Mouse (Mus musculus): ENCODE measurements around the gene Dynll2.
"Not testable (repeated sequence)": the region's sequence is repeated elsewhere in the genome, so short reads cannot be mapped to it uniquely, and the experiment has no call there.

Dynll2 gene

GRCm38 (mm10) chr11:87987861-87988260, 528 bp upstream of the Dynll2 start:
- no peak for DNase-seq (ENCODE audit: low read depth)

GRCm38 (mm10) chr11:87986141-87986741, 1.1 kb downstream of the Dynll2 start:
- no peak for DNase-seq (ENCODE audit: low read depth)

- no peak for DNase-seq (ENCODE audit: low read depth)
Observed at GRCm38 (mm10) chr11:87985643-87986042, 1.7 kb downstream of the Dynll2 start.

GRCm38 (mm10) chr11:87984571-87984970, 2.8 kb downstream of the Dynll2 start:
- DNase-seq (ENCODE audit: low read depth) = no peak

- no peak for DNase-seq (ENCODE audit: low read depth)
Observed at GRCm38 (mm10) chr11:87978905-87979304, 8.4 kb downstream of the Dynll2 start.

GRCm38 (mm10) chr11:87977021-87977420, 10.3 kb downstream of the Dynll2 start:
- DNase-seq (ENCODE audit: low read depth) = not testable (repeated sequence)

GRCm38 (mm10) chr11:87974477-87975181, 12.7 kb downstream of the Dynll2 start:
- DNase-seq (ENCODE audit: low read depth) = no peak

GRCm38 (mm10) chr11:87973559-87974305, 13.6 kb downstream of the Dynll2 start:
- DNase-seq (ENCODE audit: low read depth) = no peak

GRCm38 (mm10) chr11:87972829-87973228, 14.5 kb downstream of the Dynll2 start:
- no peak for DNase-seq (ENCODE audit: low read depth)

GRCm38 (mm10) chr11:87968356-87969122, 18.8 kb downstream of the Dynll2 start:
- no peak for DNase-seq (ENCODE audit: low read depth)

GRCm38 (mm10) chr11:87967692-87968289, 19.5 kb downstream of the Dynll2 start:
- peak; percentile 80 for DNase-seq (ENCODE audit: low read depth)

- no peak for DNase-seq (ENCODE audit: low read depth)
Observed at GRCm38 (mm10) chr11:87966214-87966613, 21.1 kb downstream of the Dynll2 start.

- DNase-seq (ENCODE audit: low read depth) = no peak
Observed at GRCm38 (mm10) chr11:87965293-87965692, 22.0 kb downstream of the Dynll2 start.

- peak; percentile 43 for DNase-seq (ENCODE audit: low read depth)
Observed at GRCm38 (mm10) chr11:87957066-87957465, 30.3 kb downstream of the Dynll2 start.

GRCm38 (mm10) chr11:87955144-87955543, 32.2 kb downstream of the Dynll2 start:
- no peak for DNase-seq (ENCODE audit: low read depth)

GRCm38 (mm10) chr11:87949990-87950389, 37.3 kb downstream of the Dynll2 start:
- no peak for DNase-seq (ENCODE audit: low read depth)

GRCm38 (mm10) chr11:87935467-87935866, 51.9 kb downstream of the Dynll2 start:
- no peak for DNase-seq (ENCODE audit: low read depth)

GRCm38 (mm10) chr11:87933731-87934130, 53.6 kb downstream of the Dynll2 start:
- no peak for DNase-seq (ENCODE audit: low read depth)

GRCm38 (mm10) chr11:87930348-87930747, 57.0 kb downstream of the Dynll2 start:
- DNase-seq (ENCODE audit: low read depth) = no peak
